Mouse (Mus musculus): ENCODE results near the gene Cbfa2t2.

GRCm38 (mm10) chr2:154459262-154459661 lies 23.0 kb downstream of the Cbfa2t2 start:
- no peak for TF ChIP-seq GATA1 (IDR thresholded peaks at IDR 0.05; ENCODE audit: borderline replicate concordance, low read length)
- TF ChIP-seq FLI1 (IDR thresholded peaks at IDR 0.05; ENCODE audit: low read length) = no peak
